Mouse (Mus musculus) neutrophil, adult 59 days (primary cell): ENCODE results near the gene A930009A15Rik. TPM values are rescaled to one million over a fixed set of nuclear protein-coding genes. Genes with fewer than 3 reads are reported as not detected.

Source experiments
- total RNA-seq, 2 experiments: library from RNA; stranded (reverse); gene quantifications; 1 replicate in 1 of 2; 2 replicates in 1 of 2; pipeline ENCODE4 v1.2.4; 2023

Gene A930009A15Rik
- total RNA-seq = not detected

GRCm38 (mm10) chr10:115569712-115570491, at the start of gene A930009A15Rik:
Gene A930009A15Rik, plus strand, starts transcription at chr10:115569986.

GRCm38 (mm10) chr10:115587301-115587969, 17.6 kb downstream of the A930009A15Rik start, which contains the start of gene Lgr5:
Gene Lgr5, minus strand, starts transcription at chr10:115587780.

Other genes starting within 250 kb of the A930009A15Rik start
- gene Tmem19, start 207.5 kb upstream of the A930009A15Rik start, total RNA-seq = 10 to 100 TPM; 17.4 to 31.3 TPM
- gene Thap2, start 185.5 kb upstream of the A930009A15Rik start, total RNA-seq = 1 to 10 TPM; 2.9 to 3.8 TPM
- 10 to 100 TPM; 53.8 to 57.7 TPM for gene Zfc3h1, start 185.0 kb upstream of the A930009A15Rik start, total RNA-seq
- under 1 TPM; 0.24 to 0.49 TPM for gene Lgr5, start 17.8 kb downstream of the A930009A15Rik start, total RNA-seq
- 1 to 10 TPM in 1 of 2 experiments, under 1 TPM in 1; 0.88 to 3.3 TPM for gene Tspan8, start 246.8 kb downstream of the A930009A15Rik start, total RNA-seq